Mouse (Mus musculus): ENCODE results near the gene Haus7. TPM values are rescaled to one million over a fixed set of nuclear protein-coding genes. Genes with fewer than 3 reads are reported as not detected.

Gene Haus7
- polyA plus RNA-seq, 1 experiment = 32.6 TPM

Other genes with a start within 250 kb of the Haus7 start
- 0.05 TPM for gene Xlr4b, start 244.7 kb downstream of the Haus7 start, polyA plus RNA-seq (2012; fragmentation: generic; extraction: Trizol)
- 4.5 TPM for gene F8a, start 230.8 kb downstream of the Haus7 start, polyA plus RNA-seq (2012; fragmentation: generic; extraction: Trizol)
- 0.10 TPM for gene Xlr4c, start 215.9 kb downstream of the Haus7 start, polyA plus RNA-seq (2012; fragmentation: generic; extraction: Trizol)
- gene Xlr3c, start 193.7 kb downstream of the Haus7 start, polyA plus RNA-seq (2012; fragmentation: generic; extraction: Trizol) = 1.6 TPM
- not detected for gene Xlr5a, start 166.1 kb downstream of the Haus7 start, polyA plus RNA-seq (2012; fragmentation: generic; extraction: Trizol)
- not detected for gene Xlr5c, start 166.1 kb downstream of the Haus7 start, polyA plus RNA-seq (2012; fragmentation: generic; extraction: Trizol)
- gene Gm45015, start 122.2 kb downstream of the Haus7 start, polyA plus RNA-seq (2012; fragmentation: generic; extraction: Trizol) = not detected
- gene Zfp275, start 116.4 kb downstream of the Haus7 start, polyA plus RNA-seq (2012; fragmentation: generic; extraction: Trizol) = 8.9 TPM
- not detected for gene Gm18336, start 60.3 kb downstream of the Haus7 start, polyA plus RNA-seq (2012; fragmentation: generic; extraction: Trizol)
- gene Zfp92, start 47.9 kb downstream of the Haus7 start, polyA plus RNA-seq (2012; fragmentation: generic; extraction: Trizol) = not detected
- not detected for gene Trex2, start 23.7 kb downstream of the Haus7 start, polyA plus RNA-seq (2012; fragmentation: generic; extraction: Trizol)
- 1,139 TPM for gene Bgn, start 24.6 kb upstream of the Haus7 start, polyA plus RNA-seq (2012; fragmentation: generic; extraction: Trizol)
- gene Atp2b3, start 44.0 kb upstream of the Haus7 start, polyA plus RNA-seq (2012; fragmentation: generic; extraction: Trizol) = 0.07 TPM
- 2.9 TPM for gene Dusp9, start 180.4 kb upstream of the Haus7 start, polyA plus RNA-seq (2012; fragmentation: generic; extraction: Trizol)
- gene Pnck, start 201.1 kb upstream of the Haus7 start, polyA plus RNA-seq (2012; fragmentation: generic; extraction: Trizol) = 0.11 TPM
- 56.3 TPM for gene Slc6a8, start 214.1 kb upstream of the Haus7 start, polyA plus RNA-seq (2012; fragmentation: generic; extraction: Trizol)